Mouse (Mus musculus) embryonic facial prominence, embryonic 13.5 days (tissue): Measurements from ENCODE around the gene R3hdm4. TPM values are rescaled to one million over a fixed set of nuclear protein-coding genes. Genes with fewer than 3 reads are reported as not detected.
A peak's percentile ranks its signal among the peaks of the same experiment; 100 is the strongest.

Experiments used
- ATAC-seq: fragments of 200-750 bp; cut with Nextera tagmentation; 2 replicates; pipeline ENCODE4 v1.8.0; 2017; ENCODE audit warnings: low read depth; ENCODE audit not compliant: insufficient number of reproducible peaks, insufficient read depth, low FRiP score, low TSS enrichment
- H3K27ac ChIP-seq: fragments of 300-500 bp; sonication (generic); 2 replicates; pipeline ENCODE4 v1.5.1; 2015; ENCODE audit warnings: moderate library complexity, mild to moderate bottlenecking, inconsistent platforms
- H3K27me3 ChIP-seq: fragments of 300-500 bp; sonication (generic); 2 replicates; pipeline ENCODE4 v1.6.1; 2015; ENCODE audit warnings: mild to moderate bottlenecking, inconsistent platforms
- H3K36me3 ChIP-seq: fragments of 300-500 bp; sonication (generic); 2 replicates; pipeline ENCODE4 v1.6.1; 2015; ENCODE audit warnings: mild to moderate bottlenecking, inconsistent platforms
- H3K4me1 ChIP-seq: fragments of 300-500 bp; sonication (generic); 2 replicates; pipeline ENCODE4 v1.6.1; 2015; ENCODE audit warnings: inconsistent platforms
- H3K4me2 ChIP-seq: fragments of 300-500 bp; sonication (generic); 2 replicates; pipeline ENCODE4 v1.6.1; 2015; ENCODE audit warnings: moderate library complexity, mild to moderate bottlenecking, inconsistent platforms
- H3K4me3 ChIP-seq: fragments of 300-500 bp; sonication (generic); 2 replicates; pipeline ENCODE4 v1.5.1; 2015; ENCODE audit warnings: mild to moderate bottlenecking, inconsistent platforms
- H3K9ac ChIP-seq: fragments of 300-500 bp; sonication (generic); 2 replicates; pipeline ENCODE4 v1.6.1; 2015; ENCODE audit warnings: mild to moderate bottlenecking, inconsistent platforms
- H3K9me3 ChIP-seq: fragments of 300-500 bp; sonication (generic); 2 replicates; pipeline ENCODE4 v1.6.1; 2016; ENCODE audit warnings: inconsistent platforms
- WGBS: fragments of 180-500 bp; shearing (Covaris S2); methylation state at CpG from one replicate; pipeline ENCODE4 v1.1.7; 2015; ENCODE audit warnings: mixed read lengths; 5-methylcytosine and 5-hydroxymethylcytosine counted together
- polyA plus RNA-seq: library from polyadenylated mRNA; unstranded; fragments of >200 nt; fragmentation: Nextera tagmentation; extraction: Ambion mirVana; gene quantifications from 2 replicates; pipeline ENCODE4 v1.2.1, GENCODE M21; 2015

The R3hdm4 gene
- polyA plus RNA-seq, 1 experiment from 2014 or later, result 190 TPM

DNA sequence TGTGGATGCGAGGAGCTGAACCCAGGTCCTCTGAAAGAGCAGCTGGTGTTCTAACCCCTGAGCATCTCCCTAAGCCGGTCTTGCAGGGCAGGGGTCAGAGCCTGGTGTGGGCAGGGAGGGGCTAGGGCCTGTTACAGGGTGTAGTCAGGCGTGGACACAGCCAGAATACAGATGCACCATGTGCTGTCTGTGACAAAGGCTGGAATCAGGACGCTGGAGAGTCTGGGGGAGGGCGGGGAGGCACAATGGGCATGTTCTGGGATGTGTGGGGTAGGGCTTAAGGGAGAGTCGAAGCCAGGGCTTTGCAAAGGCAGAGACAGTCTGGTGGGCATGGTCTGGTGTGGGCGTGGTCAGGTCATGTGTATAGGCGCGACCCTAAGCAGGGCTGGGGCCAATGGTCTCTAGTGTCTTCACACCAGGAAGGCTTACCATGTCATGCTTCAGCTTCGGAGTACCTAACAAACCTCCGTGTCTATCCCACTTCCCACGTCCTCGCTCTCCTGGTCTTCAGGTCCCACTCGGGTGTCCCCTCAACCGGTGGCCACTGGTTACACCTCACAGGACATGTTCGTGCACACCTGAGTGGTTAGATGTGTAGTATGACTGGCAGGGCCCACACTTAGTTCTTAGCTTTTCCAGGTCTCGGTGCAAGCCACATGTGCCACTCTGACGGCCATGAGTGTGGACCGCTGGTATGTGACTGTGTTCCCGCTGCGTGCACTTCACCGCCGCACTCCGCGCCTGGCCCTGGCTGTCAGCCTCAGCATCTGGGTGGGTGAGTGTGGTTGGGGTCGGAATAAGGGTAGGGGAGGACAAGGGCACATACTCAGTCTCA lies 735 bp downstream of the R3hdm4 start:
- 15% methylated on average over 26 of the region's 26 CpGs for WGBS
- peak overlapping the region; percentile 56 for H3K4me2 ChIP-seq
- ATAC-seq, result 0 out of 2 replicates have a peak, but pooled peaks have one; percentile 8
- peaks cover 73% of the 10 kb centered on the region for H3K27me3 ChIP-seq
- H3K9me3 ChIP-seq, result no peaks in the 10 kb centered on the region
- H3K4me1 ChIP-seq, result peaks cover 52% of the 10 kb centered on the region
- H3K4me3 ChIP-seq, result peak overlapping the region; percentile 33
- no peak overlapping the region for H3K27ac ChIP-seq
- no peak overlapping the region for H3K9ac ChIP-seq
- no peaks in the 10 kb centered on the region for H3K36me3 ChIP-seq

DNA sequence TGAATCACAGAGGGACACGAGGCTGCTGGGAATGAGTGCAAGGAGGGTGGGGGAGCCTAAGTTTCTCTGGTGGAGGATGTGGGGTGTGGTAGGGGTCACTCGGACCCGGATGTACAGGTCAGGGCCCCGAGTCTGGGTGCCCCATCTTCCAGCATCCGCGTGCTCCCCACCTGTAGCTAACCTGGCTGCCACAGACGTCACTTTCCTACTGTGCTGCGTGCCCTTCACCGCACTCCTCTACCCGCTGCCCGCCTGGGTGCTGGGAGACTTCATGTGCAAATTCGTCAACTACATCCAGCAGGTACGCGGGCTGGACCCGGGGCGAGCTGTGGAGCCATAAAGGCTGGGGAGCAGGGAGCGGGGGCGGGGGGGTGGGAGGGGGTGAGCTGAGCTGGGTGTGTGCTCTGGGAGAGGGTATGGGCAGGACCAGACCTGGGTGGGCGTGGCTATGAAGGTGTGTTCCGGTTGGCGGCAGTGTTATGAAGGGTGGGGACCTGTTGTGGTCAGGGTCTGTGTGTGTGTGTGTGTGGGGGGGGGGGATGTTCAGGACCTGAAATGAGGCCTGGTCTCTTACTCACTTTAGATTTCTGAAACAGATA lies 1.7 kb downstream of the R3hdm4 start:
- WGBS, result 4% methylated on average over 20 of the region's 21 CpGs
- H3K36me3 ChIP-seq, result no peaks in the 10 kb centered on the region
- peak overlapping the region; percentile 48 for H3K4me2 ChIP-seq
- ATAC-seq, result no peak
- no peak overlapping the region for H3K27ac ChIP-seq
- H3K9me3 ChIP-seq, result no peaks in the 10 kb centered on the region
- peaks cover 56% of the 10 kb centered on the region for H3K4me1 ChIP-seq
- H3K27me3 ChIP-seq, result peaks cover 72% of the 10 kb centered on the region
- H3K9ac ChIP-seq, result peak overlapping the region; percentile 32; the same call in 1 of the 2 replicates
- peak overlapping the region; percentile 26 for H3K4me3 ChIP-seq

DNA sequence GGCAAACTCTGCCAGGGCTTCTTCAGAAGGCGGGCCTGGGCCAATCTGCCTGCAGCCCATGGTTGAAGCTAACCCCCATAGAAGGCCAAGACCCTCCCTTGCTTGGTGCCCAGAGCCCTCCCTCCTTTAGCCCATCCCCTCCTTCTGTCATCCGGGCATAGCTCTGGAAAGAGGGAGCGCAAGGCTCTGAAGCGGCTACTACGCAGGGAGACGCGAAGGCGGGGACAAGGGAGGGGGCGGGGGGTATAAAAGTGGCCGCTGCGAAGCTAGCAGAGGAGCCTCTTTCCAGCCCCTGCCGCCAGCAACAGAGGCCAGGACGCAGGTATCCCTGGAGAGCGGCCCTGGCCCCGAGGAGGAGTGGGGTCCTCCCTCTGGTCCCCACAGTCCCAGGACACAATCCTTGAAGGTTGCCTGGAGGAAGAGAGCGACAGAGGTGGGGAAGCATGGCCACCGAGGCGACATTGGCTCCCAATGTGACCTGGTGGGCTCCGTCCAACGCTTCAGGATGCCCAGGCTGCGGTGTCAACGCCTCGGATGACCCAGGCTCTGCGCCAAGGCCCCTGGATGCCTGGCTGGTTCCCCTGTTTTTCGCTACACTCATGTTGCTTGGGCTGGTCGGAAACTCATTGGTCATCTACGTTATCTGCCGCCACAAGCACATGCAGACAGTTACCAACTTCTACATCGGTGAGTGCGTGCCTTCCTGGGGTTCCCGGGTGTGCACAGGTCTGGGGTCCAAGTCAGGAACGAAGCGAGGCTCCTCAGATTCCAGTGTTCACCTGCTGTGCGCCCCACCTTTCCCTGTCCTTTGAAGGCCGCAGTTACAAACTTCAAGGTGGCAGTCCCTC lies 2.6 kb downstream of the R3hdm4 start:
- Histone ChIP-seq H3K4me1 (peaks cover 59% of the 10 kb centered on the region), H3K27me3 (peaks cover 63% of the 10 kb centered on the region), H3K9ac (peak overlapping the region; percentile 53; the same call in 1 of the 2 replicates), H3K27ac (no peak overlapping the region), H3K4me2 (peak overlapping the region; percentile 48; the same call in 1 of the 2 replicates), H3K4me3 (peak overlapping the region; percentile 87), H3K9me3 (no peaks in the 10 kb centered on the region), H3K36me3 (no peaks in the 10 kb centered on the region; the same call in 1 of the 2 replicates)
- WGBS, result 5% methylated on average over 35 of the region's 35 CpGs
- no peak for ATAC-seq

- 68% methylated on average over 5 of the region's 5 CpGs for WGBS
- peak overlapping the region; percentile 96 for H3K4me2 ChIP-seq
- peak overlapping the region; percentile 87 for H3K4me3 ChIP-seq
- peaks cover 4% of the 10 kb centered on the region; the same call in 1 of the 2 replicates for H3K36me3 ChIP-seq
- H3K4me1 ChIP-seq, result peaks cover 59% of the 10 kb centered on the region
- H3K27ac ChIP-seq, result no peak overlapping the region
- H3K27me3 ChIP-seq, result peaks cover 55% of the 10 kb centered on the region
- no peaks in the 10 kb centered on the region for H3K9me3 ChIP-seq
- H3K9ac ChIP-seq, result peak overlapping the region; percentile 97
- ATAC-seq, result no peak
Measured at GRCm38 (mm10) chr10:79917532-79918100, 3.4 kb downstream of the R3hdm4 start.

DNA sequence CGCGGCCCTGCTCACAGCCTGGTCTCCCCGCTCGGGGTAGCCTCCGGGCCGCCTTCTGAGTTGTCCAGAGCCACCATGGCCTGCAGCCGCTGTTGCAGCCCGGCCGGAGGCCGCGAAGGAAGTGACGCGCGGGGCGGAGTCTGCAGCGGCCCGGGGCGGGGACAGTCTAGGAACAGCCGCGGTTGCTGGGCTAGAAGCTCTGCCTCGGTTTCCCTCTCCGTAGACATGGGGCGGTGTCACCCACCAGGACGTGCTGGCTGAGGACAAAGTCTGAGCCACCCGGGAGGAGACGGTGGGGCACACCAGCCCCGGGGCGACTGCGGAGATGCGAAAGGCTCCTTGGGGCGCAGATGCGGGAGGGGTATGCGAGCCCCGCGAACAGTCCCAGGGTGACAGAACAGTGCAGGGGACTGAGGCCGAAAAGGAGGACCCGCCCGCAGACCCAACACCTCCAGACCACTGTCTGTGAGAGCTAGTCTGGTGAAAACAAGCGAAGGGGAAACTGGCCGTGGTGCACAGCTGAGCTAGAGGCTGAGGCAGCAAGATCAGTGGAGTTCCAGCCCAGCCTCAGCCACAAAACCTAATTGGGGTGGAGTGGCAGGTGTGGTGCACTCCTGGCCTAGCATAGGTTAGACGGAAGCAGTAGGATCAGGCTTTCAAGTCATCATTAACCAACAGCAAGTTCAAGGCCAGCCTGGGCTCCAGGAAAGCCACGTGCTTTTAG lies 4.0 kb downstream of the R3hdm4 start, which contains the start of gene Kiss1r:
Gene Kiss1r (plus strand): TSS at position 164 of the 724 bp plus-strand sequence.
- peak; percentile 44; the same call in 1 of the 2 replicates for ATAC-seq
- Histone ChIP-seq H3K9me3 (no peaks in the 10 kb centered on the region), H3K4me3 (peak within 1 kb of the TSS; percentile 87), H3K9ac (peak within 1 kb of the TSS; percentile 97), H3K4me1 (peaks cover 59% of the 10 kb centered on the region), H3K27ac (peak within 1 kb of the TSS; percentile 81), H3K27me3 (peaks cover 48% of the 10 kb centered on the region), H3K36me3 (peaks cover 10% of the 10 kb centered on the region), H3K4me2 (peak within 1 kb of the TSS; percentile 96)
- WGBS, result 2% methylated on average over 42 of the region's 42 CpGs

GRCm38 (mm10) chr10:79916081-79916480 lies 4.9 kb downstream of the R3hdm4 start:
- WGBS, result 10% methylated on average over 8 of the region's 8 CpGs

DNA sequence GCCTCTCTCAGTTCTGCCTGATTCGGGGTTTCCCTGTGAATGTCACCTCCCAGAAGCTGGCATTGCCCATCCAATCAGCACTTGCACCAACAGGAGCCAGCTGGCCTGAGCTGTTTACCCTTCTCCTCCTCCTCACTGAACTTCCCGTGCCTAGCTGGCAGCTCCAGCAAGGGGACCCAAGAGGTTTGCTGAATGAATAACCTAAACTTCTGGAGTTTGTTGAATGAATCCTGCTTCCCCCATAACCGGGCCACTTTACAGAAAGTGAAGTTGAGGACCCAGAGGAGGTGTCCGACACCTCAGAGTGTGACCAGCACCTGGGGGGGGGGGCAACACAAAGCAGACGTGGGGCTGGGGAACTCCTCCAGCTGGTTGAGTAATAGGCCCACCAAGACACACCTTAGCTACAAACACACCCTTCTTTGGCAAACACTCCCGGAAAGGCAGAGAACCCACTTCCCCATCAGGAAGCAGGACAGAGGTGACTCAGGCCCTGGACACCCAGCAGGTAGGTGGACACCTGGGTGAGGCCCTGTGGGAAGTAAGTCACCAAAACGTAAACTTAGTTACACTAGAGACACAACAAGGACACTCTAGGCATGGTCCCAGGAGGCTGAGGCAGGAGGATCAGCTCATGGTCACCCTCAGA lies 5.9 kb downstream of the R3hdm4 start:
- Histone ChIP-seq H3K36me3 (peaks cover 27% of the 10 kb centered on the region), H3K9ac (peak overlapping the region; percentile 55; the same call in 1 of the 2 replicates), H3K4me1 (peaks cover 43% of the 10 kb centered on the region), H3K4me3 (peak overlapping the region; percentile 87; the same call in 1 of the 2 replicates), H3K4me2 (peak overlapping the region; percentile 96), H3K9me3 (no peaks in the 10 kb centered on the region), H3K27me3 (peaks cover 29% of the 10 kb centered on the region), H3K27ac (no peak overlapping the region)
- WGBS, result 75% methylated on average over 7 of the region's 7 CpGs
- ATAC-seq, result no peak

More at GRCm38 (mm10) chr10:79916081-79916480, 4.9 kb downstream of the R3hdm4 start:
- Histone ChIP-seq H3K27me3 (peaks cover 39% of the 10 kb centered on the region), H3K9me3 (no peaks in the 10 kb centered on the region), H3K9ac (peak overlapping the region; percentile 97), H3K4me2 (peak overlapping the region; percentile 96), H3K27ac (peak overlapping the region; percentile 81; the same call in 1 of the 2 replicates), H3K4me1 (peaks cover 52% of the 10 kb centered on the region), H3K36me3 (peaks cover 19% of the 10 kb centered on the region), H3K4me3 (peak overlapping the region; percentile 87)
- ATAC-seq, result no peak

GRCm38 (mm10) chr10:79914131-79914947 lies 6.7 kb downstream of the R3hdm4 start:
- 70% methylated on average over 11 of the region's 11 CpGs for WGBS
- H3K27ac ChIP-seq, result no peak overlapping the region
- H3K4me2 ChIP-seq, result no peak overlapping the region
- H3K4me3 ChIP-seq, result no peak overlapping the region
- no peak for ATAC-seq
- H3K4me1 ChIP-seq, result peaks cover 43% of the 10 kb centered on the region
- no peaks in the 10 kb centered on the region for H3K9me3 ChIP-seq
- H3K27me3 ChIP-seq, result peaks cover 22% of the 10 kb centered on the region
- peaks cover 27% of the 10 kb centered on the region for H3K36me3 ChIP-seq
- peak overlapping the region; percentile 55 for H3K9ac ChIP-seq

DNA sequence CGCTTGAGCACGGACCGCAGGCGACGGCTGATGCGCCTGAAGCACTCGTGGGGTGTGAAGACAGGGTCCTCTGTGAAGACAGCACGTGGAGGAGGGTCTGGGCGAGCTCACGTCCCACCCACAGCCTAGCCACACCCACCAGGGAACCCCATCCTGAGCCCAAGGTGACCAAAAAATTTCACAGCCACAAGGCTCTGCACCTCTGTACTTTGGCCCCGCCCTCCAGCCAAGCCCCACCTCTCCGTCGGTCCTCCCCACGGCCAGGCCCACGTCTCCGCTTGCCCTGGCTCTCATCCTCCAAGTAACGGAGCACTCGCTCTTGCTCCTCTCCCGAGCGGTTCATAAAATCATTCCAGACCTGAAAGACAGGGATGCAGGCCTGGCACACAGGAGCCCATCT lies 8.6 kb downstream of the R3hdm4 start:
- peaks cover 27% of the 10 kb centered on the region for H3K36me3 ChIP-seq
- peaks cover 35% of the 10 kb centered on the region for H3K4me1 ChIP-seq
- H3K27ac ChIP-seq, result no peak overlapping the region
- peaks cover 3% of the 10 kb centered on the region for H3K27me3 ChIP-seq
- H3K9me3 ChIP-seq, result no peaks in the 10 kb centered on the region
- 63% methylated on average over 20 of the region's 20 CpGs for WGBS
- no peak overlapping the region for H3K4me2 ChIP-seq
- no peak overlapping the region for H3K4me3 ChIP-seq
- no peak for ATAC-seq
- H3K9ac ChIP-seq, result no peak overlapping the region
